Mouse (Mus musculus) T-cell, adult 66 days (primary cell): ENCODE results near the gene Slc25a12. TPM values are rescaled to one million over a fixed set of nuclear protein-coding genes. Genes with fewer than 3 reads are reported as not detected.

Experiments used
- total RNA-seq, 2 experiments: library from RNA; stranded (reverse); gene quantifications; 3 replicates in 1 of 2; 4 replicates in 1 of 2; pipeline ENCODE4 v1.2.4; 2023

Slc25a12 gene
- 10 to 100 TPM; 63.1 to 76.2 TPM for total RNA-seq

DNA sequence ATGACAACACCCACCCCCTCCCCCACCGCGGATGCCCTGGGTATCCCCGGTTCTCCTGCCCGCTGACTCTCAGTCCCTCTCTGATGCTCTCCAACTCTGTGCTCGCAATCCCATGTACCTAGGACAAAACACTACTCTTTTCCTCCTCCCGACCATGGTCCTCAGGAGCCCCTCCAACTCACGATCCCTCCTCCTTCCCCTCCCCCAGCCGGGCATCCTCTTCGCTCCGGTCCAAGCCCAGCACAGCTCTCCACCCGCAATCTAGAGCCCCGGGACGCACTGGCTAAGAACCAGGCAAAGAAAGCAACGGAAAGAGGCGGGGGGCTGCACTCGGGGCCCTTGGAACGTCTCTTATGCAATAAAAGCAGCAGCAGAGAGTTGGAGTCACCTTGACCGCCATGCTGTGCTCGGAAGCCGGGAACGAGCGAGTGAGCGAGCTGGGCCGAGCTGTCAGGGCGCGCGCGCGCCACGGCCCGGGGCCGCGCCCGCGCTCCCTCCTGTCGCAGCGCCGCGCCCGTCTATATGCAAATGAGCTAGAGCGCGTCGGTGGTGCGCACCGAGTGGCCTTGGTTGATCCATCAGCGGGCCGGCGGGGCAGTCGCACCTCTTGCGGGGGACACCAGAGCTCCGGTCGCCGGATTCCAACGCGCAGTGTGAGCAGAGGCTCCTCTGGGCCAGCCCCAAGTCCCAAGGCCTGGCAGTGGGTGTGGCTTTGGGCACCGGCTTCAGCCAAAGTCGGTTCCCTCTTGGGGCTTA, at the start of gene Slc25a12:
TSS of gene Slc25a12 (minus strand) at position 625 of the 756 bp plus-strand sequence.

DNA sequence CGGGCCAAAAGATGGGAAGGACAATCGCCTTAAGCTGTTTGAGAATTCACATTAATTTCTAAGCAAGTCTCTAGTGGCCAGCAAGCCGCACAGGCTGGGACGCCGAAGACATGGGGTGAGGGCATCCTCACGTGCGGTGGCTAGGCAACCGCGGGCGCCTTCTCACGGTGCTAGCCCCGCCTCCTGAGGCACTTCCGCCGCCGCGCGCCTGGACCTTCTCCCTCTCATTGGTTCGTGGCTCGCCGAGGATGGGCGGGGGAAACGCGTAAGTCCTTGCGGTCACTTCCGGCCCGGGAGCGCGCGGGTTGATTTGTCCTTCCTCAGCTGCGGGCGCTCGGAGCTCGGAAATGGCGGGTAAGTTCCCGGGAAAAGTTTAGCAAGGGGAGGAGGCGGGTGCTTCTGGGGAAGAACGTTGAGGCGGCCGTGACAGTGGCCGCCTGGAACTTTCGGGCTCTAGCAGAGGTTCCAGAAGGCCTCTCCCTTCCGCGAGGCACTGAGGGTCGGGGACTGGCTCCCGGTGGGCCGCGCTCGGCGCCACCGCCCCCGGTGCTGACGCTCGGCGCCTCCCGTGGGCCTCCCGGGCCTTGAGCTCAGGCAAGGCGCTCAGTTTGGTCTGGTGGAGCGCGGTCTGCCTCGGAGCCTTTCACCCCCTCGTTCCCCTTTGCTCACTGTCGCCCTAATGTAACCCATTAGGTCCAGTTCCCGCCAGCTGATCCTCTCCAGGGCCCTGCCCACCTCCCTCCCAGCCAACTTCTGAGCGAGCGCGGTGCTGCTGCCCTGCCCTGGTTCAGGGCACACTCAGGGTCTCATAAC, 21.6 kb upstream of the Slc25a12 start, which contains the start of gene Hat1:
TSS of gene Hat1 (plus strand) at position 8 of the 813 bp plus-strand sequence.

Other genes starting within 250 kb of the Slc25a12 start
- under 1 TPM; 0.44 to 0.47 TPM for gene Cybrd1, start 249.8 kb downstream of the Slc25a12 start, total RNA-seq
- 10 to 100 TPM; 63.8 to 69.8 TPM for gene Dync1i2, start 156.0 kb downstream of the Slc25a12 start, total RNA-seq
- 10 to 100 TPM; 24.3 to 26.4 TPM for gene Hat1, start 21.2 kb upstream of the Slc25a12 start, total RNA-seq
- 10 to 100 TPM; 32.6 to 32.8 TPM for gene Metap1d, start 85.5 kb upstream of the Slc25a12 start, total RNA-seq
- gene Dlx1, start 160.4 kb upstream of the Slc25a12 start, total RNA-seq: under 1 TPM; 0.15 to 0.30 TPM
- gene Dlx2, start 179.0 kb upstream of the Slc25a12 start, total RNA-seq: not detected